Mouse (Mus musculus) neural tube, embryonic 15.5 days (tissue): Measurements from ENCODE around the gene Gm7579. TPM values are rescaled to one million over a fixed set of nuclear protein-coding genes. Genes with fewer than 3 reads are reported as not detected.
"Not testable (repeated sequence)": the region's sequence is repeated elsewhere in the genome, so short reads cannot be mapped to it uniquely, and the experiment has no call there.

ENCODE experiments used
- ATAC-seq: fragments of 200-750 bp; cut with Nextera tagmentation; 2 replicates; pipeline ENCODE4 v1.8.0; 2017; ENCODE audit warnings: mild to moderate bottlenecking, moderate TSS enrichment, moderate library complexity; ENCODE audit not compliant: low FRiP score
- H3K27ac ChIP-seq: fragments of 300-500 bp; sonication (generic); replicated peaks from 2 replicates; pipeline ENCODE4 v1.5.1; 2015; ENCODE audit warnings: mild to moderate bottlenecking, inconsistent platforms
- H3K27me3 ChIP-seq: fragments of 300-500 bp; sonication (generic); replicated peaks from 2 replicates; pipeline ENCODE4 v1.6.1; 2015; ENCODE audit warnings: inconsistent platforms
- H3K36me3 ChIP-seq: fragments of 300-500 bp; sonication (generic); 2 replicates; pipeline ENCODE4 v1.6.1; 2015; ENCODE audit warnings: inconsistent platforms
- H3K4me1 ChIP-seq: fragments of 300-500 bp; sonication (generic); 2 replicates; pipeline ENCODE4 v1.6.1; 2015; ENCODE audit warnings: inconsistent platforms
- H3K4me2 ChIP-seq: fragments of 300-500 bp; sonication (generic); 2 replicates; pipeline ENCODE4 v1.6.1; 2015; ENCODE audit warnings: inconsistent platforms, mild to moderate bottlenecking, moderate library complexity
- H3K4me3 ChIP-seq: fragments of 300-500 bp; sonication (generic); replicated peaks from 2 replicates; pipeline ENCODE4 v1.5.1; 2015; ENCODE audit warnings: mild to moderate bottlenecking, inconsistent platforms
- H3K9ac ChIP-seq: fragments of 300-500 bp; sonication (generic); replicated peaks from 2 replicates; pipeline ENCODE4 v1.6.1; 2015; ENCODE audit warnings: mild to moderate bottlenecking, inconsistent platforms
- H3K9me3 ChIP-seq: fragments of 300-500 bp; sonication (generic); replicated peaks from 2 replicates; pipeline ENCODE4 v1.6.1; 2016; ENCODE audit warnings: inconsistent platforms
- WGBS: fragments of 180-500 bp; shearing (Covaris S2); methylation state at CpG from one replicate; pipeline ENCODE4 v1.1.7; 2015; ENCODE audit warnings: mixed read lengths; 5-methylcytosine and 5-hydroxymethylcytosine counted together
- polyA plus RNA-seq: library from polyadenylated mRNA; unstranded; fragments of >200 nt; fragmentation: Nextera tagmentation; extraction: Ambion mirVana; gene quantifications from 2 replicates; pipeline ENCODE4 v1.2.1, GENCODE M21; 2015

The Gm7579 gene
- polyA plus RNA-seq, 1 experiment from 2014 or later = not detected

GRCm38 (mm10) chr7:142224518-142224917 is 12.9 kb downstream of the Gm7579 start:
- Histone ChIP-seq H3K4me2 (no peak overlapping the region), H3K9ac (no peak overlapping the region), H3K27ac (no peak overlapping the region), H3K9me3 (no peaks in the 10 kb centered on the region), H3K36me3 (no peaks in the 10 kb centered on the region), H3K4me3 (no peak overlapping the region), H3K4me1 (no peaks in the 10 kb centered on the region), H3K27me3 (no peaks in the 10 kb centered on the region)
- no peak for ATAC-seq
- 58% methylated on average over 2 of the region's 2 CpGs for WGBS

DNA sequence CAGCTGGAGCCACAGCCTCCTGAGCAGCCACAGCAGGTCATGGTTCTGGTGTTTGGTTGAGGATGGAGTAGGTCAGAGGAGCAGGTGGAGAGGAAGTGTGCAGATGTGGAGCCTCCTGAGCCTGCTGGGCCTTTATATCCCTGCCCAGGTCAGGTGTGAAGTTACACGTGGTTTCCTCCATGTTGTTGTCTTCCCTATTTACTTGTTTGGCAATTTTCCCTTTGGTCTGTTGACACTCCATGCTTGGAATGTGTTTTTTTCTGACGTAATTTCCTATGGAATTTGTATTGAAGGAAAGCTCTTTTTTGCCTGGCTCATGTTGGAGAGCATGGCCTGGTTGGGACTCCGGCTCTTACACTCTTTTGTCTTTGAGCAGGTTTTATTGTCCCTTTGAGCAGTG is 18.2 kb downstream of the Gm7579 start, which contains the start of gene Krtap5-5:
Krtap5-5 (minus strand) TSS at position 101 of the 400 bp plus-strand sequence.
- 50% methylated on average over 3 of the region's 3 CpGs for WGBS
- not testable (repeated sequence) for ATAC-seq, H3K27ac ChIP-seq, H3K9ac ChIP-seq, H3K27me3 ChIP-seq, H3K4me2 ChIP-seq, H3K4me1 ChIP-seq, H3K4me3 ChIP-seq, H3K9me3 ChIP-seq, H3K36me3 ChIP-seq

DNA sequence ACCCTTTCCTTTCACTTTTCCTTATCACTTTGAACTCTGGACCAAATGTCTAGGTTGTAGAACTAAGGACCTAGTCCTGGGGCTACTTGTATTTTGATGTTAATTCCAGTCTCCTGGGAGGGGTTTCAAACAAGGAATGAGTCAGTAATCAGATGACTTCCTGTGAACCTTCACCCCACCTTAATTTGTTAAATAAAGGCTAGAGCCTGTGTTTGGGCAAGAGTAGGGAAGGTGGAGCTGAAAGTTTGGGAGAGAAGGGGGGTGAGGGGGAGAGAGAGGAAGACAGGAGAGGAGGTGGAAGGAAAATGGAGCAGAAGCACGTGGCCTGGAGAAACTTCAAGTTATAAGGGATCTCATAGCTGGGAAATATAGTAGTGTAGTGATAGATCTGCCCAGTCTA is 19.9 kb downstream of the Gm7579 start:
- no peak overlapping the region for H3K4me3 ChIP-seq
- WGBS = 33% methylated on average over 1 of the region's 1 CpGs
- H3K36me3 ChIP-seq = no peaks in the 10 kb centered on the region
- H3K4me1 ChIP-seq = no peaks in the 10 kb centered on the region
- no peak overlapping the region for H3K27ac ChIP-seq
- H3K4me2 ChIP-seq = no peak overlapping the region
- no peaks in the 10 kb centered on the region for H3K9me3 ChIP-seq
- H3K27me3 ChIP-seq = no peaks in the 10 kb centered on the region
- H3K9ac ChIP-seq = no peak overlapping the region
- ATAC-seq = no peak

DNA sequence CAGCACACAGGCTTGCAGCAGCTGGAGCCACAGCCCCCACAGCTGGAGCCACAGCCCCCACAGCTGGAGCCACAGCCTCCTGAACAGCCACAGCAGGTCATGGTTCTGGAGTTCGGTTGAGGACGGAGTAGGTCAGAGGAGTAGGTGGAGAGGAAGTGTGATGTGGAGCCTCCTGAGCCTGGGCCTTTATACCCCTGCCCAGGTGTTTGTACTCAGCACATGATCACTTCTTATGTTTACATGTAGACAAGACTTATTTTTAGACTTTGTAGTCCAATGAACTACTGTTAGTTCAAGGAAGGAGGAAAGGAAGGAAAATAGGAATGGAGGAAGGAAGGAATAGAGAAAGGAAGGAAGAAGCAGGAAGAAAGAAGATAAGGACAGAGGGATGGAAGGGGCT is 29.3 kb downstream of the Gm7579 start, which contains the start of gene Gm40460:
Gm40460 (minus strand) TSS at position 101 of the 400 bp plus-strand sequence.
- Histone ChIP-seq H3K9me3 (no peaks in the 10 kb centered on the region), H3K27ac (no peak within 1 kb of the TSS), H3K4me2 (no peak within 1 kb of the TSS), H3K4me1 (no peaks in the 10 kb centered on the region), H3K27me3 (no peaks in the 10 kb centered on the region), H3K9ac (no peak within 1 kb of the TSS), H3K4me3 (no peak within 1 kb of the TSS), H3K36me3 (no peaks in the 10 kb centered on the region)
- no peak for ATAC-seq
- WGBS = 53% methylated on average over 2 of the region's 2 CpGs

DNA sequence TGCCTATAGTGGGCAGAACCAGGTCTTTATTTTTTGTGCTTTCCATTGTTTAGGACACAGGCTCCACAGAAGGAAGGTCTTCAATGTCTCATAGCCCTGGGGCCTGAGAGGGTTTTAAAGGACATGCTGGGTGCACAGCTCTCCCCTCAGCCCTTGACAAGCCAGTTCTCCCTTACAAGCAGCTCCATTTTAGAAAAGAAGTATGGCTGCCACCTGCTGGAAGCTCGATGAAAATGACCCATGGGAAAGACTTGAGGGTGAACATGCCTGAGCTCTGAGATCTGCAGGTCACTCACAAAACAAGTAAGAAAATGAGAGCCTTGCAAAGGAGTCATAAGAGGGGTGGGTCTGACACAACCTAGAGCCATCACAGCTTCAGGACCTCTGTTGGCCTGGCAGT is 38.2 kb downstream of the Gm7579 start:
- Histone ChIP-seq H3K4me3 (no peak overlapping the region), H3K36me3 (no peaks in the 10 kb centered on the region), H3K27ac (no peak overlapping the region), H3K9me3 (no peaks in the 10 kb centered on the region), H3K4me2 (no peak overlapping the region), H3K4me1 (no peaks in the 10 kb centered on the region), H3K27me3 (peaks cover 5% of the 10 kb centered on the region; the same call in 1 of the 2 replicates), H3K9ac (no peak overlapping the region)
- ATAC-seq = no peak
- WGBS = 0% methylated on average over 1 of the region's 1 CpGs

DNA sequence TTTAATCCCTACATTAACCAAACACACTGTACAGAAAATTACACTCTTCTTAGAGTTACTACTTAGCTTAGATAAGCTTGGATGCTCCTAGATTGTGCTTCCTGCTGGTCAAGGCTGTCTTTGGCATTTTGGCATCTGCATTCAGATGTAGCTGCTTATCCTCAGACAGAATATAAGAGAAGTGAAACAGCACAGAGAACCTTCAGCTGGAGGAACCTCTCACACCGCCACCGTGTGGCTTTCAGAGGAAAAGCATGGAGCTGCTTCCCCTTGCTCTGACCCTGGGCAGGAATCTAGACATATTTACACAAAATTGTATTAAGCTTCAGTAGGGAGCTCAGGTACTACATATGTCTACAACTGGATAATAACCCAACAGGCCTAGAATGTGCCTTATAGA is 43.9 kb downstream of the Gm7579 start:
- H3K4me1 ChIP-seq = no peaks in the 10 kb centered on the region
- H3K9ac ChIP-seq = no peak overlapping the region
- H3K27ac ChIP-seq = no peak overlapping the region
- no peak for ATAC-seq
- H3K36me3 ChIP-seq = no peaks in the 10 kb centered on the region
- no peak overlapping the region for H3K4me3 ChIP-seq
- H3K9me3 ChIP-seq = no peaks in the 10 kb centered on the region
- WGBS = 2% methylated on average over 2 of the region's 2 CpGs
- peaks cover 2% of the 10 kb centered on the region; the same call in 1 of the 2 replicates for H3K27me3 ChIP-seq
- H3K4me2 ChIP-seq = no peak overlapping the region

GRCm38 (mm10) chr7:142258254-142258653 is 46.6 kb downstream of the Gm7579 start, which contains the start of gene Gm2431:
Gene Gm2431 (minus strand): TSS chr7:142258354.
- ATAC-seq, H3K36me3 ChIP-seq, H3K27me3 ChIP-seq, H3K9ac ChIP-seq, H3K4me3 ChIP-seq, H3K9me3 ChIP-seq, H3K4me2 ChIP-seq, H3K27ac ChIP-seq, H3K4me1 ChIP-seq: not testable (repeated sequence)
- WGBS = 43% methylated on average over 1 of the region's 1 CpGs

Other genes with a start within 250 kb of the Gm7579 start
- gene Mob2, start 150.8 kb upstream of the Gm7579 start, polyA plus RNA-seq = 51.2 and 55.6 TPM in 2 replicates
- 110 and 132 TPM in 2 replicates for gene Dusp8, start 116.0 kb upstream of the Gm7579 start, polyA plus RNA-seq
- 0.40 and 0.50 TPM in 2 replicates for gene Gm45618, start 91.1 kb upstream of the Gm7579 start, polyA plus RNA-seq
- not detected in 2 replicates for gene Gm39115, start 75.8 kb upstream of the Gm7579 start, polyA plus RNA-seq
- not detected in 2 replicates for gene Gm45337, start 67.3 kb upstream of the Gm7579 start, polyA plus RNA-seq
- gene Gm29735, start 54.7 kb upstream of the Gm7579 start, polyA plus RNA-seq = not detected in 2 replicates
- not detected in 2 replicates for gene Gm4553, start 46.1 kb upstream of the Gm7579 start, polyA plus RNA-seq
- not detected in 2 replicates for gene Krtap5-2, start 35.9 kb upstream of the Gm7579 start, polyA plus RNA-seq
- gene Gm10153, start 21.5 kb upstream of the Gm7579 start, polyA plus RNA-seq = not detected in 2 replicates
- gene Krtap5-3, start 10.5 kb upstream of the Gm7579 start, polyA plus RNA-seq = not detected in 2 replicates
- gene Krtap5-5, start 18.1 kb downstream of the Gm7579 start, polyA plus RNA-seq = not detected in 2 replicates
- not detected in 2 replicates for gene Gm40460, start 29.2 kb downstream of the Gm7579 start, polyA plus RNA-seq
- not detected in 2 replicates for gene Gm2431, start 46.5 kb downstream of the Gm7579 start, polyA plus RNA-seq
- gene Gm4559, start 62.5 kb downstream of the Gm7579 start, polyA plus RNA-seq = not detected in 2 replicates
- not detected in 2 replicates for gene Krtap5-1, start 85.3 kb downstream of the Gm7579 start, polyA plus RNA-seq
- gene Krtap5-4, start 91.7 kb downstream of the Gm7579 start, polyA plus RNA-seq = not detected in 2 replicates
- gene Ifitm10, start 161.9 kb downstream of the Gm7579 start, polyA plus RNA-seq = 13.5 and 14.7 TPM in 2 replicates
- gene Gm49369, start 170.8 kb downstream of the Gm7579 start, polyA plus RNA-seq = not detected in 2 replicates
- gene Ctsd, start 176.2 kb downstream of the Gm7579 start, polyA plus RNA-seq = 304 and 310 TPM in 2 replicates
- 0.14 TPM in 1 of 2 replicates, not detected in the other for gene Syt8, start 223.0 kb downstream of the Gm7579 start, polyA plus RNA-seq
- 16.4 and 24.8 TPM in 2 replicates for gene Tnni2, start 229.9 kb downstream of the Gm7579 start, polyA plus RNA-seq
- 6.9 and 58.6 TPM in 2 replicates for gene Lsp1, start 248.9 kb downstream of the Gm7579 start, polyA plus RNA-seq